Mouse (Mus musculus): ENCODE measurements around the gene Bcl2a1b.
"Not testable (repeated sequence)": the region's sequence is repeated elsewhere in the genome, so short reads cannot be mapped to it uniquely, and the experiment has no call there.

- not testable (repeated sequence) for TF ChIP-seq CTCF (conservative IDR thresholded peaks at IDR 0.05; ENCODE audit: insufficient read depth, insufficient read length, low read depth, low read length); POLR2A (IDR thresholded peaks at IDR 0.05; ENCODE audit: low read depth, low read length)
Observed at GRCm38 (mm10) chr9:89218174-89218573, 19.2 kb downstream of the Bcl2a1b start.
